In the genomic region with DNA sequence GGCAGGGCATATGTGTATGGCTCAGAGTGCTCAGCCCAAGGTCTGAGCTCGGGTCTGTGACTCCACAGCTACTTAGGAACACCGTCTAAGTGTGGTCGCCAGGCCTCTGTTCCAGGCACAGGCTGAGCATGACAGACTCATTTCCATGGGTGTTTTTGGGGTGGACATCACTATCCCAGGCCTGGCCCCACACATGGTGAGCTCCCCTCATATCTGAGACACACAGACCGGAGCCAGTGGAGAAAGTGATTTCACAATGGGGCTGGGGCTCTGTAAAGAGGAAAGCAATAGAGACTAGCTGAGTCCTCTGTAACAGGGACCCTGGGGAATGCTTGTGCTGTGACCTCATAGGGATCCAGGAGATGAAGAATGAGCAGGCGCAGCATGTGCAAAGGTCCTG, we compare ENCODE assay signal across 21 mouse cellular contexts. TPM values are rescaled to one million over a fixed set of nuclear protein-coding genes. Genes with fewer than 3 reads are reported as not detected.
DNase-seq lines count a peak whose midpoint lies in the region; ATAC-seq and TF ChIP-seq lines count a peak whose summit lies in the region.
"Had no signal": no experiment of that assay in that cellular context is flagged by ENCODE, and none has a peak within 500 bp of the region (broad histone marks: within the 10 kb centered on the region; RNA-seq: fewer than 3 reads in every experiment).

No protein-coding gene starts in this region.

- H3K4me1 ChIP-seq in hindbrain, embryonic 10.5 days (replicated peaks) = peaks cover 23% of the 10 kb centered on the region
- H3K4me1 ChIP-seq in hindbrain, embryonic 11.5 days (replicated peaks; ENCODE audit: control insufficient read depth, insufficient read depth, low read length) = 0 out of 2 replicates have a peak, but pooled peaks cover 2% of the 10 kb centered on the region
- H3K4me1 ChIP-seq in bone marrow, adult 2 months (ENCODE audit: control insufficient read depth, insufficient read depth, low read length) = peaks cover 10% of the 10 kb centered on the region
- peaks cover 7% of the 10 kb centered on the region for H3K4me1 ChIP-seq in hindbrain, embryonic 14.5 days (replicated peaks; ENCODE audit: control insufficient read depth, insufficient read depth, low read length)
- peaks cover 48% of the 10 kb centered on the region for H3K4me1 ChIP-seq in liver, postnatal 0 days (ENCODE audit: insufficient read depth)
- H3K4me1 ChIP-seq: embryonic facial prominence, embryonic 15.5 days; limb, embryonic 12.5 days had no signal

- TF ChIP-seq EP300 in liver, postnatal 0 days (IDR thresholded peaks at IDR 0.05; ENCODE audit: low read depth) = no peak

- H3K4me3 ChIP-seq in hindbrain, embryonic 10.5 days = no peak overlapping the region
- no peak overlapping the region for H3K4me3 ChIP-seq in hindbrain, embryonic 11.5 days (ENCODE audit: low read depth, low read length)
- H3K4me3 ChIP-seq in bone marrow, adult 2 months (replicated peaks; ENCODE audit: control insufficient read depth, low read depth, low read length) = no peak overlapping the region
- H3K4me3 ChIP-seq in hindbrain, embryonic 14.5 days (replicated peaks; ENCODE audit: low read length) = no peak overlapping the region
- no peak overlapping the region for H3K4me3 ChIP-seq in liver, postnatal 0 days (ENCODE audit: low read depth, low read length)
- H3K4me3 ChIP-seq: embryonic facial prominence, embryonic 15.5 days; heart, embryonic 15.5 days; limb, embryonic 12.5 days; neural tube, embryonic 12.5 days had no signal

- peaks cover 79% of the 10 kb centered on the region for H3K36me3 ChIP-seq in hindbrain, embryonic 10.5 days
- H3K36me3 ChIP-seq in hindbrain, embryonic 11.5 days (ENCODE audit: control insufficient read depth, insufficient read depth, low read length) = no peaks in the 10 kb centered on the region
- peaks cover 19% of the 10 kb centered on the region for H3K36me3 ChIP-seq in hindbrain, embryonic 14.5 days (replicated peaks; ENCODE audit: control insufficient read depth, insufficient read depth)
- H3K36me3 ChIP-seq in liver, postnatal 0 days (replicated peaks; ENCODE audit: insufficient read depth, low read length) = peaks cover 12% of the 10 kb centered on the region

- no peaks in the 10 kb centered on the region for H3K9me3 ChIP-seq in hindbrain, embryonic 10.5 days
- H3K9me3 ChIP-seq in hindbrain, embryonic 11.5 days (ENCODE audit: control insufficient read depth, low read length) = no peaks in the 10 kb centered on the region
- H3K9me3 ChIP-seq in hindbrain, embryonic 14.5 days (ENCODE audit: control insufficient read depth, low read length) = no peaks in the 10 kb centered on the region
- H3K9me3 ChIP-seq in liver, postnatal 0 days (ENCODE audit: low read length) = no peaks in the 10 kb centered on the region
- H3K9me3 ChIP-seq: embryonic facial prominence, embryonic 15.5 days; heart, embryonic 15.5 days; limb, embryonic 12.5 days; neural tube, embryonic 12.5 days had no signal

- no peak for DNase-seq in hindbrain, embryonic 10.5 days (ENCODE audit: low spot score)
- DNase-seq in hindbrain, embryonic 11.5 days (ENCODE audit: low spot score) = no peak
- no peak for DNase-seq in hindbrain, embryonic 14.5 days (ENCODE audit: low spot score)
- DNase-seq in liver, postnatal 0 days = no peak
- no peak for DNase-seq in layer of hippocampus, postnatal 25 days (ENCODE audit: extremely low spot score in 1 of 2, low spot score in 1 of 2)
- DNase-seq in gastrocnemius, adult 8-10 months (ENCODE audit: low spot score in 2 of 2) = no peak
- no peak for DNase-seq in lung, postnatal 36 days
- DNase-seq: adrenal gland, adult 2 months; cerebellum, adult 18-20 months; gastrocnemius, postnatal 10 days; kidney, adult 8-10 months; kidney, postnatal 4 days; layer of hippocampus, postnatal 36 days; lung, postnatal 10 days; right cerebral cortex, postnatal 4 days had no signal

- 0 out of 2 replicates have a peak, but pooled peaks cover 6% of the 10 kb centered on the region for H3K27me3 ChIP-seq in hindbrain, embryonic 10.5 days (ENCODE audit: insufficient read depth, poor library complexity, severe bottlenecking)
- no peaks in the 10 kb centered on the region for H3K27me3 ChIP-seq in hindbrain, embryonic 11.5 days (ENCODE audit: control insufficient read depth, insufficient read depth, low read length)
- H3K27me3 ChIP-seq in hindbrain, embryonic 14.5 days (ENCODE audit: control insufficient read depth, insufficient read depth, low read length) = no peaks in the 10 kb centered on the region
- no peaks in the 10 kb centered on the region for H3K27me3 ChIP-seq in liver, postnatal 0 days (ENCODE audit: insufficient read depth, low read length)
- H3K27me3 ChIP-seq: embryonic facial prominence, embryonic 15.5 days; heart, embryonic 15.5 days; limb, embryonic 12.5 days; neural tube, embryonic 12.5 days had no signal

- no peak overlapping the region for H3K4me2 ChIP-seq in hindbrain, embryonic 11.5 days (replicated peaks; ENCODE audit: low read depth, low read length)
- H3K4me2 ChIP-seq in hindbrain, embryonic 14.5 days (replicated peaks) = no peak overlapping the region
- H3K4me2 ChIP-seq in liver, postnatal 0 days (ENCODE audit: low read depth, low read length) = peak overlapping the region; percentile 64
- H3K4me2 ChIP-seq: embryonic facial prominence, embryonic 15.5 days; heart, embryonic 15.5 days; limb, embryonic 12.5 days; neural tube, embryonic 12.5 days had no signal

- H3K9ac ChIP-seq in hindbrain, embryonic 11.5 days (ENCODE audit: low read depth, low read length) = no peak overlapping the region
- H3K9ac ChIP-seq in hindbrain, embryonic 14.5 days = no peak overlapping the region
- no peak overlapping the region for H3K9ac ChIP-seq in liver, postnatal 0 days (replicated peaks)
- H3K9ac ChIP-seq: embryonic facial prominence, embryonic 15.5 days; heart, embryonic 15.5 days; limb, embryonic 12.5 days had no signal

- WGBS in hindbrain, embryonic 10.5 days = 92% methylated on average over 5 of the region's 5 CpGs
- WGBS in hindbrain, embryonic 11.5 days = 98% methylated on average over 5 of the region's 5 CpGs
- 75% methylated on average over 5 of the region's 5 CpGs for WGBS in bone marrow, adult 2 months
- 93% methylated on average over 5 of the region's 5 CpGs for WGBS in hindbrain, embryonic 14.5 days
- WGBS in liver, postnatal 0 days (ENCODE audit: insufficient replicate concordance) = 64% methylated on average over 5 of the region's 5 CpGs

- H3K27ac ChIP-seq in hindbrain, embryonic 10.5 days = peak overlapping the region; percentile 77; the same call in 1 of the 2 replicates
- no peak overlapping the region for H3K27ac ChIP-seq in hindbrain, embryonic 11.5 days (ENCODE audit: low read depth, low read length)
- peak overlapping the region; percentile 68 for H3K27ac ChIP-seq in bone marrow, adult 2 months (ENCODE audit: control insufficient read depth, insufficient read depth, low read depth, low read length, poor library complexity)
- H3K27ac ChIP-seq in hindbrain, embryonic 14.5 days = 0 out of 2 replicates have a peak overlapping the region, but pooled peaks have one; percentile 11
- peak overlapping the region; percentile 40; the same call in 1 of the 2 replicates for H3K27ac ChIP-seq in liver, postnatal 0 days (ENCODE audit: low read depth)
- H3K27ac ChIP-seq: embryonic facial prominence, embryonic 15.5 days; heart, embryonic 15.5 days; limb, embryonic 12.5 days; neural tube, embryonic 12.5 days had no signal

- TF ChIP-seq POLR2A in bone marrow, adult 2 months (IDR thresholded peaks at IDR 0.05; ENCODE audit: borderline replicate concordance, control insufficient read depth, low read depth, low read length) = no peak

- ATAC-seq in hindbrain, embryonic 11.5 days (ENCODE audit: low FRiP score) = no peak
- no peak for ATAC-seq in hindbrain, embryonic 14.5 days (ENCODE audit: low FRiP score)
- ATAC-seq in liver, postnatal 0 days = 0 out of 2 replicates have a peak, but pooled peaks have one; percentile 5
- ATAC-seq: forebrain, embryonic 16.5 days had no signal

- no peak for TF ChIP-seq CTCF in bone marrow, adult 2 months (IDR thresholded peaks at IDR 0.05; ENCODE audit: control insufficient read depth, insufficient read depth, low read length)
- no peak for TF ChIP-seq CTCF in liver, postnatal 0 days (IDR thresholded peaks at IDR 0.05; ENCODE audit: low read depth)

RNA-seq across cellular contexts. Expression of gene Rbm19, which starts 20.8 kb away (rescaled TPM):
- polyA plus RNA-seq in hindbrain, embryonic 10.5 days (2016; fragmentation: Nextera tagmentation; extraction: Ambion mirVana) = 27.6 and 31.9 TPM in 2 replicates
- polyA plus RNA-seq in hindbrain, embryonic 11.5 days (2014; fragmentation: Nextera tagmentation; extraction: Ambion mirVana) = 23.0 and 28.7 TPM in 2 replicates
- 6.8 and 21.3 TPM in 2 replicates for polyA plus RNA-seq in bone marrow, adult 2 months (2011; ENCODE audit: insufficient read depth, insufficient read length, low replicate concordance, missing spikeins)
- polyA plus RNA-seq in hindbrain, embryonic 14.5 days (2014; fragmentation: Nextera tagmentation; extraction: Ambion mirVana) = 17.5 and 20.2 TPM in 2 replicates
- 6.8 and 6.9 TPM in 2 replicates for polyA plus RNA-seq in liver, postnatal 0 days (2015; fragmentation: Nextera tagmentation; extraction: Ambion mirVana)
- 10 to 100 TPM; 18.2 to 18.7 TPM for total RNA-seq in layer of hippocampus, postnatal 25 days (2021)
- 10 to 100 TPM; 15.2 to 25.1 (median 16.6) TPM for total RNA-seq in gastrocnemius, adult 8-10 months (2022)
